Mouse (Mus musculus): ENCODE measurements around the gene Zc3h14.

Zc3h14 gene

DNA sequence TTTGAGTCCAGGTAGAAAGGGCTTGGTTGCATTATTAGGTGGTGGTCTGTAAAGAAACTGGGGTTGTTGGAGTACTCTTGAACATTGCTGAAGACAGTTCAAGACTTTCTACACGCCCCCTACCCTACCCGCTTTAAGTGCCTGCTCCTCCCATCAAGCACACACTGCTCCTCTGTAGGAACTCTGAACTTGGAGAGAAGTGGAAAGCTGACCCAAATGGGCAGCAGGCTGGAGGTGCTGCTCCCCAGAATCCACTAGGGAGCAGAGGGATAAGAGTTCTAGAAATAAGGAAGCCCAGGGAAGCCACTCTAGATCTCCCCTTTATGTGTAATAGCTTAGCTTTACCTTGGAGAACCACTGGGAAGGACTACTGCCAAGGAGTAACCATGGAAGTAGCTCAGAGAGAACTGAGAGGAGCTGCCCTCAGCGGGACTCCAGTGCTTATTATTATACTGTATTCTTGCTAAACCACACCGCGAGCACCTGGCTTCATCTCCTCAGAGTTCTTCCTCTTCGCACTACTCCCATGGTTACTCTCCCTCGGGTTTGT is 8.9 kb upstream of the Zc3h14 start:
- DNase-seq (ENCODE audit: low spot score), result no peak

DNA sequence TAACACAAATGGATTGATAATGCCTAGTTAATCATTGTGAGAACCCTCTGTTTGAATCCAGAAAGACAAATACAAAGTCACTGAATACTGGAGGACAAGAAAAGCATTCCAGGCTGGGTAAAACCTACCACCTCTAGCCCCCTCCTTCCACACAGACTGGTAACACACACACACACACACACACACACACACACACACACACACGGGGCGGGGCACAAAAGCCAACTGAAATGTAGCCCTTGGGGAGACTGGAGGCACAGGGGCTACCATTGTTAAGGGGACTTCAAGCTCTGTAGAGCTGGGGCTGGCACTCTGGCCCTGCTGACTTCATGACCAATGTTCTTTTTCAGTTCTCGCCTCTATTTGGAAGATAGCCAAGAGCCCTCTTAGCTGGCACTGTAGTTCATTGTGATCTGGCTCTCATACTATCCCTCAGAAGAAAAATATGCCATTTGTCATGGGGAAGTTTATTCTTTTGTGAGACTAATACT is 5.7 kb upstream of the Zc3h14 start:
- DNase-seq (ENCODE audit: low spot score), result peak; percentile 26

DNA sequence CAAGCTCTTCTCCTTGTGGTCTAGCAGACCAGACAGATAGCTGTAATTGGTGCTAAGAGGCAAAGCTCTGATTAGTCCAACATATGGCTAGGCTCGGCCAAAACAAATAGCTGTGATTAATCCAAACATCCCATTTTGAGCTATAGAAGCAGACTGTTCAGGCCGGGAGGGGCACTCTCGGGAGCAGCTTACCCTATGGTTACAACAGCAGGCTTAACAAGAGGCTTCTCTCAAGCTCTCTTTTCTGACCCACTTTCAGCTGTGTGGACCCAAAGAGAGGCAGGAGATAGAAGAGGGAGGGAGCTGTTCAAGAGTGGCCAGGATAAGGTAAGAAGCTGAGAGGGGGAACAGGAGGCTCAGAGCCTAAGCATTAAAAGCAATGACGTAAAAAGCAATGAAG is 1.1 kb upstream of the Zc3h14 start:
- peak; percentile 21 for DNase-seq (ENCODE audit: low spot score)

DNA sequence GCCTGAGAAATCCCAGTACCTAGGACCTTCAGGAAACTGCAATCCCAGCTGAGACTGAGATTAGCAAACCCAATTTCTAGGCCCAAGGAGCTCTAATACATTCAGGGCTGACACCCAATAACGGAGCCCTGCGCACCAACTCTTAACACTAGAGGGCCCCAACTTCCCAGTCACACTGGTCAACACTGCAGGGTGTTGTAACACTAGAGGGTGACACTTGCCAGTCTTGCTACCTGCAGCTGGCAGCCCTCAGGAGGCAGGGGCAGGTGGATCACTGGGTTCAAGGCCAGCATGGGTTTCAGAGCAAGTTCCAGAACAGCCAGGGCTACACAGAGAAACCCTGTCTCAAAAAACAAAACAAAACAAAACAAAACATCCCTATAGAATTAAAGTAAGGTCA is 633 bp upstream of the Zc3h14 start:
- DNase-seq (ENCODE audit: low spot score), result peak; percentile 60

DNA sequence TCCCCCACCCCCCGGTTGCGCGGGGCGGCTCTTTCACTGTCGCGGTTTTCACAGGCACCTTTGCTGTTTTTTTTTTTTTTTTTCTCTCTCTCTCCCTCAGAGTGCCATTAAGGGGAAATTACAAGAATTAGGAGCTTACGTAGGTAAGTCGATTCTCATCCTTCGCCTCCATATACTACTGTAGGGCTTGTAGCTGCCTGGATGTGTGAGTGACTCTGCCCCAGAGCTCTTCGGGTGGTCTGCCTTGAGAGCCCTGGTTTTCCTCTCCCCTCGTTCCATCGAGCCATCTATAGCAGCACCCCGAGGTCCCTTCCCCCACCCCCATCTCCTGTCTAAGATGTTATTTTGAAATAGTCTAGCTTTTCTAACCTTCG is 603 bp downstream of the Zc3h14 start:
- peak; percentile 23 for DNase-seq (ENCODE audit: low spot score)

DNA sequence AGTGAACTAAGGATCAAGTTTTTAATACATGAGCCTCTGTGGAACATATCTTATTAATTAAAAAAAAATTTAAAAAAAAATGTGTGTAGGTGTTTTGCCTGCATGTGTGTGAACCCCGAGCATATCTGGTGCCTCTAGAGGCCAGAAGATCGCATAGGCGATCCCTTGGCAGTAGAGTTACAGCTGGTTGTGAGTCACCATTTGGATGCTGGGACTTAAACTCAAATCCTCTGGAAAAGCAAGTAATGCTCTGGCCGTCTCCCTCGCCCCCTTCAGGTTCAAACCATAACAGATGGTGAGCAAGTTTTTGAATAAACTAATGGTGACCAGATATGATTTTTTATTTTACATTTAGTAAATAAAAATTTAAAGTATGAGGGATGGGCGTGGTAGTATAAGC is 10.9 kb downstream of the Zc3h14 start:
- no peak for DNase-seq (ENCODE audit: low spot score)

DNA sequence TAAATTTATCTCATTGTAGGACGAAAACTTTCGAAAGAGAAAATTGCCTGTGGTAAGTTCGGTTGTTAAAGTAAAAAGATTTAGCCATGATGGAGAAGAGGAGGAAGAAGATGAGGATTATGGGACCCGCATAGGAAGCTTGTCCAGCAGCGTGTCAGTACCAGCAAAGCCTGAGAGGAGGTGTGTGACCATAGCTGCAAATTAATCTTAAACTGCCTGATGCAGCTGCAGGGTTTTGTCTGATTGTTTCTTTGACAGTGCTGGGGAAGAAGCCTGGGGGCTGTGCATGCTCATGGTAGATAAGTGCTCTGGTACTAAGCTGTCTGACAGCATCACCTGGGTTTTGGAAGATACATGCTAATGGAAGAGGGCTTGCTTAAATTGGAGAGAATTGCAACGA is 12.9 kb downstream of the Zc3h14 start:
- DNase-seq (ENCODE audit: low spot score), result no peak

DNA sequence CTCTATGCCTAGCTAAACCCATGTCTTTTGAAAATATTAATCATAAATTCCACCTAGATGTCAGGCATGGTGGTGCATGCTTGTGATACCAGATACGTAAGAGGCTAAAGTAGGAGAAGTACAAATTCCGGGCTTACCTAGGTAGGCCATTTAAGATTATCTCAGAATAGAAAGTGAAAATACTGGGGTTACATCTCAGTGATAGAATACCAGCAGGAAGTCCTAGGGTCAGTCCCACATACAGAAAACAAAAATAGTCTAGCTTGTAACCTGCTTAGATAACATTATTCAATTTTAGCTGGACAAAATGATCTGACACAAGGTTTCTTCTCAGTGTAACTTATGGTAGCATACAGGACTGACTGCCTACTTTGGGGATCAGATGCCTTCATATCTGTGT is 19.5 kb downstream of the Zc3h14 start:
- no peak for DNase-seq (ENCODE audit: low spot score)

DNA sequence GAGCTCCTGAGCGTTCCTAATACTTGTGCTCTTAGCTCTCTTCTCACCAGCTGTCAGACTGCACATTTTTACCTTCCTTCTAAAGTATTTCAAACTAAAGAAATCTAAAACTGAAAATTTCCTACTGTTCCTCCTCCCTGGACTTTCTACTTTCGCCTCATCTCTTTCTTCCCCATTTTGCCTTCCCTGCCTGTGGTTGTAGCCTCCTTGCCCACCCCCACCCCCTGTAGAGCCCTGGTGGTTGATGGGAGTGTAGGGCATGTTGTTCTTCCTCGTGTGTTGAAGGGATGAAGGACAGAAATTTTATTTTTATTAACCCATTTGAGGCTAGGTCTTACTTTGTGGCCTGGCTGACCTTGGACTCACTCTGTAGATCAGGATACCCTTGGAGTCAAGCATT is 30.7 kb downstream of the Zc3h14 start:
- DNase-seq (ENCODE audit: low spot score), result no peak

DNA sequence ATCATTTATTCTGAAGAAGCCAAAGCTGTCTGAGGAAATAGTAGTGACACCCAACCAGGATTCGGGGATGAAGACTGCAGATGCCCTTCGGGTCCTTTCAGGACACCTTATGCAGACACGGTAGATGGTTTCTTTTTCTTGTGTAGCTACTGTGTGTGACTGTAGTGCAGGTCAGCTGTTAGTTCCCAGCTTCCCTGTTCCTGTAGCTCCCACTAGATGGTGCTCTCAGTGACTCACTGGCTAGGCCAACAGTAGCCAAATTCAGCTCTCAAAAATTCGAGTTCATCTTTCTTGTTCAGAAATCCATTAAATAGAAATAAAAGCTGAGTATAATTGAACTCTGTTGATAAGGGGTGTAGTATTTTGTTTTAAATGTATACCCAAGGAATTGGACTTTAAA is 32.4 kb downstream of the Zc3h14 start:
- DNase-seq (ENCODE audit: low spot score), result no peak

DNA sequence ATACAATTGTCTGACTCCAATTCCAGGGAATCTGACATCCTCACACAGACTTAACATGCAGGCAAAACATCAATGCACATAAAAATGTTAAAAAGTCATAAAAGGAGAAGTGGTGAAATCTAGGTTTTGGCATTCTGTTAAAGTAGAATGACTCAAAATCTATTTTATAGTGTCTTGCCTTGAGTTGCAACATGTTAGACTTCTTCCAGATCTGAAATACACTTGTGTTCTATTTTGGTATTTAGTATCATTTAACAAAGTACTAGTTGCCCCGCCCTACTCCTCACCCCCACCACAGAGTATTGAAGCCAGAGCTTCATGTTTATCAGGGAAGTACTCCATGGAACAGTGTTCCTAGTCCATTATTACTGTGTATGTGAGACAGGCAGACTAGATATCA is 37.5 kb downstream of the Zc3h14 start:
- DNase-seq (ENCODE audit: low spot score), result no peak

DNA sequence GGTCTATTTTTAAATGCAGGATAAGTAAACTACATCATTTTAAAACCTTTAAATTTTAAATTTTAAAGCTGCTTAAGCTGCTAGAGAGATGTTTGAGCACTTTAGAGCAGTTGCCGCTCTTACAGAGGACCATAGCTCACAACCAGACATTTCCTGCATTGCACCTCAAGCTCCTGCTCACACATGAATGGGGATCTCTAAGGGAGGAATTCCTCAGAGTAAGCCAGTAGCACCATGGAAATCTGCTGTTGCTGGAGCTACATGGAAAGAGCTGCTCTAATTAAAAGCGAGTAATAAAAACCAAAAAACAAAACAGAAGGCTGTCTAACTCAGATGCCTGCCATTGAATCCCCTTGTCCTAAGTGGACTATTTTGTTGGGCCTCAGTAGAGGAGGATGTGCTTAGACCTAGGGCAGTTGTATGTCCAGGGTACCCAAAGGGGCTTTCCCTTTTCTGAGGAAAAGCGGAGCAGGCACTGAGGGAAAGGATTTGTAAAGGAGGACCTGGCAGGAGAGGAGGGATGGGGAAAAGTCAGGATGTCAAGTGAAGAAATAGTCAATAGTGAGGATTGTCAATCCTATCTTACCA is 49.1 kb downstream of the Zc3h14 start:
- no peak for DNase-seq (ENCODE audit: low spot score)

DNA sequence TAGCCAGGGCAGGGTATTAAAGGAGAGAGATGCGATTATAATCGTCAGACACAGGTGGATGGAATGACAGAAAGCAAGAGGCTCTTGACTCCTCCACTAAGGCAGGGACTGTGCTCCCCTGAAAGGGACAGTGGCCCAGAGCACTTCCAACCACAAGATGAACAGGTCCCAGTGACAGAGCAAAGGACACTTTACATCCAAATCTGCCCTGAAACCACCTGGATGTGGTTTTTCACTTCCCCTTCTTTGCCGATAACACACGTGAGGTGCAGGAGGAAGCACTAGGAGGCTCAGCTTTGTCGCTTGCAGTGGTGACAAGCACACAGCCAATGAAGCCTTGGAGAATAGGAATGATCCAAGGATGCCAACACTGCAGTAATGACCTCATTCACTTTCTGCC is 53.6 kb downstream of the Zc3h14 start:
- no peak for DNase-seq (ENCODE audit: low spot score)

DNA sequence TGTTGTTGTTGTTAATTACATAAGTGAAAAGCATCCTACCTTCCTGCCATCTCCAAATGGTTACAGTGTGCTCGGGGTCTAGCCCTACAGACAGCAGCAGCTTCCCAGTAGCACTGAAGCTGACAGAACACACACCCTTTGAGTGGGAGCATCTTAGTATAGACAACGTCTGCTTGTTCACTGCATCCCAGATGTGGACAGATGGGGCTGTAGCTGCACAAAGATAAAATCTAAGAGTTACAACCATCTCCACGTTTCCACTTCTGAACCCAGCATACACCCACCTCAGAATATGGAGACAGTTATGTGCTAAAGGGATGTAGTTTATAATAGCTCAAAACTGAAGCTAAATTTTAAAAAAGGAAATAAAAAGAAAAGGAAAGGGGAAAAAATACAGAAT is 55.5 kb downstream of the Zc3h14 start:
- DNase-seq (ENCODE audit: low spot score), result no peak

DNA sequence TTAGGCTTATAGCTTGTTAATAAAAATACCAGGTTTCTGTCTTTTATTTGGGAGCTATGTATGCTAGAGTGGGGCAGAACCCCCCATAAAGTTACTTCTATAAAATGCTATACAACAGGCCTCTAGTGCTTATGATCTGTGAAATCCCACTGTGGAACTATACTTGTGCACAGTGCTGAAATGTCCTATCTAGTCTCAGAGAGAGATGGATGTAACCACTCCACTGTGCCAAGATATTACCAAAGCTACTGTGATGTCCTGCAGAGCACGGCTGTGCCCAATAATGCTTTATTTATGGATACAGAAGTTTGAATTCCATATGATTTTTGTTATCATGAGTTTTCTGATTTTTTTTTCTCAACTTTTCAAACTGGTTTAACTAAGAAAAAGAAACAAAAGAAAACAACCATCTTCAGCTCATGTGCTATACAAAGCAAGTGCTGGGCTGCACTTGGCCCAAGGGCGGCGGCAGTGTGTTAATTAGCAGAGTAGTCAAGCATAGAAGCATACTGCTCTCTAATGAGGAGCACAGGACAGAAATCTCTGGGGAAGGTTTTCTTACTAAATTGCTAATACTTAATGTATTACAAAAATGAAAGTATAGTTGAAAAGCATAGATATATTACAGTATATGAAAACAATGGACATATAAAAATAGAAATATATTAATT is 57.4 kb downstream of the Zc3h14 start:
- DNase-seq (ENCODE audit: low spot score), result no peak

DNA sequence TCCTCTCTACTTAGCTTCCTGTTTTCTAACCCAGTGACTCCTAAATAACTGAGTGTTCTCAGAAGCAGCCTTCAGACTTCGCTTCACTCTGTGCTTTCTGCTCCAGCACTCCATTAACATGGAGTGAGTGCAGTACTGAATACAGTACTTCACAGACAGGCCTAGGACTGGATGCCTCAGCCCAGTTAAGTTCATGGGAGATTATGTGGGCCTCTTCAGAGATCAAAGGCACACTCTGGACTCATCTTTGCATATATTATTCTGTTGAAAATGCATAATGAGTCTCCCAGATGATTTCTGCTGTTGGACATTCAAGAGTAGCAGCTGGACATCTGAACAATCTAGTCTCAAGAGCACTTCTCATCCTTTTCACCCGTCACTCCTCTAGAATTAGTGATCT is 74.0 kb downstream of the Zc3h14 start:
- no peak for DNase-seq (ENCODE audit: low spot score)

DNA sequence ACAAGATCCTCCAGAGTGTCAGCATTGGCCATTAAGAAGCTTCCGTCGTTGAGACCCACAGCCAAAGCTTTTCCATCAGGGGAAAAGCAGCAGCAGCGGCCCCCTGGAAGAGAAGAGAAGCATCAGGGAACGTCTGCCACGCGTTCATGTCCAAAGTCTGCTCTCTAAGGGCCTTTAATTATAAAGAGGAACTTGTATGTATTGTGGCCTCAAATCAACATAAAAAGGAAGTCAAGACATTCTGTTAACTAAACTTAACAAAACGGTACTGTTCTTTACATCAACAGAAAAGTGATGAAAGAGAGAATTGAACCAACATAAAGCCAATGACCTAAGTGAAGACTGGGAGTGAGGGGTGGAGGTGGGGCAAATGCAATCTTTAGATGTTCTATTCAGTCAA is 84.4 kb downstream of the Zc3h14 start:
- no peak for DNase-seq (ENCODE audit: low spot score)

DNA sequence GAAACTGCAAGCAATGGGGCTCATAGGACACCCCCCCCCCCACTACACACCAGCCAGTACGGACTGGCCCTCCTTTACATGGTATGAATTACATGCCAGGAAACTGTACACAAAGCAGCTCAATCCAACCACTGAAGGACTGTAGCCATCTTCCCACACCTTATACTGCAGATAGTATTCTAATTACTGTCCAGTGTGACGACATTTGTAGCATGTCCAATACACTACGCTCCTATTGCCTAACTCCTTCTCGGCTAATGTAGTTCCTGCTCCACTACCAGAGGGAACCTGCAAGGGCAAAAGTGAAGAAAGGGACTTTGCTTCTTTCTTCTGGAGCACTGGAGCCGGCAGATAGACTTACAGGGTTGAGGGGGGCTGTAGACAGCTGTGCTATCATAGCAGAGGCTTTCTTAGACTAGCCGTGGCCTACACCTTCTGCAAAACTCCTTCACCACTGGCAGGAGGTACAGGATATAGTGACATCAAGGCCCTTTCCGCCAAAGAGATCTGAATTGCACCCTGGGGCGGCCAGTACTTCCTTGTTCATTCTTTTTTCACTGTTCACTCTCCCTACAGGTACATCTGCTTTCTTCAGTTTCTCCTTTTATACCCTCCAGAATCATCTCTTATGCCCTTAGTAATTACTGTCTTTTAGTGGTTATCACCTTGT is 86.3 kb downstream of the Zc3h14 start:
- no peak for DNase-seq (ENCODE audit: low spot score)

DNA sequence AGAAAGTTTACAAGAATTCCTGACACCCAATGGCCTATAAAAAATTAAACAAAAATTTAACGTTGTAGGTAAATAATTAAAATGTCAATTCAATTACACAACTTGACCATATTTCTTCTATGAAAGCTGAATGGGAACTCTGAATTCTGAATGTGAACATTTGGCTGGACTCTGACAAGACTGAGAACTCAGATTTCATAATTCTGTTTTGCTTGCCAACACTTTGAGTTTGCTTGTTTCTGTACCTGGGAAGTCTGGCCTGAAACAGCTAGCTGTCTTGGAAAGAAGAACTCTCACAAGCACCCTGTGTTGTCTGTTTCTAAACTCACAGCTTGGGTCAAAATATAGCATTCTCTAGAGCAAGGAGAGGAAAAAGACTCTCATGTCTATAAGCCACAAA is 87.1 kb downstream of the Zc3h14 start:
- DNase-seq (ENCODE audit: low spot score), result no peak

DNA sequence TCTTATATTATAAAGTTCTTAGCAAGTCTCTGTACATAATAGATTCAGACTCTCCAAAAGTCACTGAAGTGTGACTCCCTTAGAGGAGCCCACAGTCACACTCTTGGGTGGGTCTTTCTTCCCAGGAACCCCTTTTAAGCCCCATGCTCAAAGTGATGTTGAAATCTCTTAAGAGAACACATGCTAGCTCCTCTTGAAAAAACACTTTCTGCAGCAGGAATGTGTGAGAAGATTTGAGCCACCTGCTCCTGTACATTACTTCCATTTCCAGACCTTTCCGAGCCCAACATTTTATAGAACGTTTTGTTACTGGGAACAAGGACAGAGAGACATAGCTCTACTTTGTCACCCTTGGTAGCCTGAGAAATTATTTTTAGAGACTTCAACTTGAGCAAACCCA is 88.1 kb downstream of the Zc3h14 start:
- no peak for DNase-seq (ENCODE audit: low spot score)

DNA sequence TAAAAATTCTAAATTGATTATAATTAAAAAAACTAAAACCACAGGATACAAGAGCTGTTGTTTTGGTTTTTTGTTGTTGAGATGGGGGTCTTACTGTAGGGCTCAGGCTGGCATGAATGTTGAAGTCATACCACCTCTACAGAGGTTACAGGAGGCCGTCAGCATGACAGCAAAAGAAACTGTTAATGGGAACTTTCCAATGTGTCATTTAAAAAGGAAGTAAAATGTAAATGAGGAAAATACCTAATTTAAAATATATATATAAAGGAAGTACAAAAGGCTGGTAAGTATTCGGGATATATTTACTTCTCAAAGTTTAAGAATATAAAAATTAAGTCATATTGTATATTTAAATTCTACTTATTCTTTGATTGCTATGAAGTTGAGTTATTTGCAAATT is 88.7 kb downstream of the Zc3h14 start:
- no peak for DNase-seq (ENCODE audit: low spot score)

Measured in yolk sac, embryonic 10.5 days (tissue).